Mouse (Mus musculus) T-helper 2 cell (primary cell): ENCODE measurements around the gene Actl10.

Source experiments
- in situ Hi-C: fragments of 300-600 bp; cut with MboI, MseI; formaldehyde crosslinking; loops from one replicate; pipeline ENCODE4 v1.15.1; 2025; ENCODE audit warnings: high pct_unique_total_duplicates

Actl10 gene

DNA sequence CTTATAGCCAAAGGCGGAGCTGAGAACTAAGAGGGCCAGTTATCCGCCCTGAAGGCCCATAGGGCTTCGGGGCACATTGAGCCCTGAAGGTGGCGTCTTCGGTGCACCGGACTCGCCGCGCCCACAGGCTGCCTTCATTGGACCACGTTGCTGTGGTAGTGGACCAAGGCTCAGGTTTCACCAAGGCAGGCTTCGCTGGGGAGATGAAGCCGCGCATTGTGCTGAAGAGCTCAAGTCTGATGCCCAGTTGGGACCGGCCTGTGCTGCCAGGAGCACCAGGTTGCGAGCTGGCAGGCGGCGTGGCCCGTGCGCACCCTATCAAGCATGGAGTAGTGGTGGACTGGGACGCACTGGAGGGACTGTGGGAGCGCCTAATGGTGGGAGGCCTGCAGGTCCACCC, 351 bp downstream of the Actl10 start:
- in situ Hi-C loops = no loop called here

- in situ Hi-C loops = no loop called here
Observed at GRCm38 (mm10) chr2:154552424-154552907, 890 bp downstream of the Actl10 start.

DNA sequence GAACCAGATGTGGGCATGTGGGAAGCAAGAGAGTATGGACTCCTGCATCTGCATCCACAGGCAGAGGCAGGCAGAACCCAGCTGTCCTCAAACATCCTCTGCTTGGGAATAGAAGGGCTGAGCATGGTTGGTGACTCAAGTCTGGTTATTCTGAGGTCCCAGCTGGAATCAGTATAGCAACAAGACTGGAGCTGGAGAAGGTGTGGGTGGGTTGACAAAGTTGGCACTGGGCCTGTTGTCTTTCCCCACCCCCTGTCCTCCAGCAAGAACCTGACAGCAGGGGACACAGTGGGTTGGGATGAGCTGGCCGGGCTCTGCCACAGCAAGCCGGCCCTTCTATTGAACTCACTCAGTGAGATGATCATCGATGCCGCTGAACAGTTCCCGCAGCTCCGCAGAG, 3.7 kb downstream of the Actl10 start:
- in situ Hi-C loops = no loop called here

- in situ Hi-C loops = no loop called here
Observed at GRCm38 (mm10) chr2:154557184-154557832, 5.7 kb downstream of the Actl10 start.

GRCm38 (mm10) chr2:154558264-154559039, 6.9 kb downstream of the Actl10 start, which contains the start of gene Necab3:
TSS of gene Necab3 (minus strand) at chr2:154558890.
- in situ Hi-C loops = no loop called here

DNA sequence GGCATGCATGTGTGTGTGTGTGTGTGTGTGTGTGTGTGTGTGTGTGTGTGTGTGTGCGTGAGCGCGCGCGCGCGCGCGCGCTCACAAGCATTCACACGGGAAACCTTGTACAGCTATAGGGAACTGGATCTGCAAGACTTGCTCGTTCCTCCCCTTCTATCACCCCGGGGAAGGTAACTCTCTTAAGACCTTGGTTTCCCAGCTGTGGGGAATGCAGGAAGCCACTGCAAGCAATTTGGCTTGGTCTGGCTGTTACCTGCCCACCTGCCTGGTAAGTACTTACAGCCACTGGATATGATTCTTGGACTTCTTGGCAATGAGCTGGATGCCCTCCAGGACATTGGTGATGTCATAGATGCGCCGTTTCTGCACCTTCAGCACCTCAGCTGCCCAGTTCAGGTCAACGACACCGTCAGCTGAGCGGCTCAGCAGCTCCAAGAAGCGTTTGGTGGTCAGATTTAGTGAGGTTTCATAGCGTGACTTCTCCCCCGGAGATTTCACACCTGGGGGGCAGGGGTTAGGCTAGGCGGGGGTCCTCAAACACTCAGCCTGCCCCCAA, 12.1 kb downstream of the Actl10 start:
- in situ Hi-C loops = no loop called here

DNA sequence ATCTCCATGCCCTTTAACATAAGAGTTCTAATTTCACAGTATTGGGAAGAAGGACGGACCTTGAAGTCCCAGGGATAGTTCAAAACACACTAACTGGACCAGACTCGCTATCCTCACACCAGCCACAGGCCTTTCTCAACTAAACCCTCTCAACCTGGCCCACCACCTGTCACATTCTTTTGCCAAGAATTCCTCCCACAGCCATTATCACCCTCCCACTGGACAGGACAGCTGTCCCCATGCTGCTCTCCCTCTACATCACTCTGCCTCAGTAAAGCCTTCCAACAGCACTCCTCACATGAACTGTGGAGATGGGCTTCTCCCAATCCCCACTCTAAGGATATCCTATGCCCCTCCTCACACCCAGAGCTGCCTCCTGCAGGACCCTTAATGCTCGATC, 14.0 kb downstream of the Actl10 start:
- in situ Hi-C loops = no loop called here

GRCm38 (mm10) chr2:154566641-154567040, 15.1 kb downstream of the Actl10 start:
- in situ Hi-C loops = no loop called here

DNA sequence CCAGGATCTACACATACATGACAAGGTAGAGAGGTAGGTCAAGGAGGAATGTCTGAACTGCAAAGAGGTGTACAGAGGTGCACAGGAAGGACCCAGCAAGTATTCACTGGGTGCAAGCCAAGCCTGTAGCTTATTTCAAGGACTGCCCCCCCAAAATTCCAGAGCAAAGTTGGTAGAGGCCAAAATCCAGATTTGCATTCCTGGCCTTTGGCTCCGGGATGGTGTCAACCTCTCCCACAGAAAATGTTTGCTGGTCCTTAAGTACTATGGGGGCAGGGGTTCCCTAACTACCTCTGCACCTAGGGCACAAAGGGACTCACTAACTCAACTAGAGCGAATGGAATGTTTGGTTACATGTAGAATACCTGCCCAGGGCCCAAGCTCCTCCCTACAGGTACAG, 16.2 kb downstream of the Actl10 start:
- in situ Hi-C loops = no loop called here

DNA sequence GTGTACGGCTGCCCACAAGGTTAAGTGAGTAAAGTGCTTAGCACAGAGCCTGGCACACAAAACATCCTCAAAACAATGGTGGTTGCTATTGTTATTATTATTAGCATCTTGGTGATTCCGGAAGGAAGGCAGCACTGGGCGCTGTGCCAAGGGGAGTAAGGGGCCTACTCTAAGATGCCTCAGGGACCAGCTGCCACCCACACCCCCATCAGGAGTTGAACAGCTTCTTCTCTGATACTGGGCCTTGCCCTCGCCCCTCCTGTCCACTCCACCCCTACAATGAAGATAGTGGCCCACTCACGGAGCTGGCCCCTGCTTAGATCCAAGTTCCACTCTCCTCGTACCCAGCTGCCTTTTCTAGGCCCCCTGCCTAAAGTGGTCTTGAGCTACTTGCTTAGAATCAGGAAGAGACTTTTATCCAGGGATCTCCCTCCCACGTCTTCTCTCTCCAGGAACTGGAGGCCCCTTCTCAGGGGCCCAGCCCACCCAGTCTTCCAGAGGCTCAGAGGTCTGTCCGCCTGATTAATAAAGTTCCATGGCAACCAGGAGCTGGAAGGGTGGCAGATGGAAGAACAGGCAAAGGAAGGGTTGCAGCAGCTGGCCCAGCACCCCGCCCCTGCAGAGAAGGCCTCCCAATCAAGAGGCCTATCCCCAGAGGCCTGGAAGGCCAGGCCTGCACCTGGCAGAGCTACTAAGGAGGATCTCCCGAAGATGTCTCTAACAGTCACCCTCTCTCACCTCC, 16.9 kb downstream of the Actl10 start:
- in situ Hi-C loops = no loop called here

DNA sequence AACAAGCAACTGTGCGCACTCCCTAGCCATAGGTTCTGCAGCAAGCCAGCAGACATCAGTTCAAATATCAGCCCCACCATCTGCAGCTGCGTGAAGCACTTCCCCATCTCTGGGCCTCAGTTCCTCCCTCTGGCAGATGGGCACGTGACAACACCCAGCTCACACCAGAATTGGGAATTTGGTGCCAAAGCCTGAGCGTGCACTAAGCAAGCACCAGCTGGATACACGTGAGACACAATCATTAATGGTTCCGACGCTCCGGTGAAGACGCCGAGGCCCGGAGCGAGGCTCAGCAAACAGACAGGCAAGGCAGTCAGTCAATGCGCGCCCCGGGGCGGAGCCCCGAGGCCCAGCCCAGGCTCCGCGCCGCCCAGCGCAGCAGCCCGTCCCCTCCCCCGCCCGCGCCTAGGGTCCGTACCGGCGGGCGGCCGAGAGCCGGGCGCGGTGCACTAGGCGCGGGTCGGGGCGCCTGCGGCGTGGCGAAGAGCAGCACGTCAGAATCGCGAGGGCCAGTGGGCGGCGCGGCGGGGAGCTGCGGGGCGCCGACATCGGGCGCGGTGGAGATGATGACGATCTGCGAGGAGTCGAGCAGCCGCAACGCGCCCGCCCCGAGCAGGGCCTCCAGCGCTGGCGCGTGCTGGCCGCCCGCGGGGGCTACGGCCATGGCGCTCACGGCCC, 17.6 kb downstream of the Actl10 start:
- in situ Hi-C loops = no loop called here

DNA sequence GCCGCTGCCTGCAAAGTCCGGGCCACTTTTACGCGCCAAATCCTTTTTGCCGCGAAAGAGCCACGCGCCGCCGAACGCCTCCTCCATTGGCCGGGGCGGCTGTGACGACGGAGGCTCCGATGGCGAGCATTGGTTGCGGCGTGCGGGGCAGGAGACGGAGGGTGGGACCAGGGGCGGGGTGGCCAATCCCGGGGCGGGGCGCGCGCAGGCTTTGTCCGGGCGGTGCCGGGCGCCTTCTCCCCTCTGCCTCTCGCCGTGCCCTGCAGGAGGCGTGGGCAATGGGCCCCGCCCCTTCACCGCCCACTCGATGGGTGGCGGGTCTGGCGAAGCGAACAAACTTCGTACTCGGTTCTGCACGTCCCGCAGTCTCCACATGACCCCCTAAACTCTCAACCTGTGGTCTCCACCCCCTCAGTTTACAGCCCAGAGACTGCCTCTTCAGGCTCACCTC, 18.3 kb downstream of the Actl10 start, which contains the start of gene E2f1:
E2f1 (minus strand) TSS at position 57 of the 451 bp plus-strand sequence.
- in situ Hi-C loops = no loop called here

DNA sequence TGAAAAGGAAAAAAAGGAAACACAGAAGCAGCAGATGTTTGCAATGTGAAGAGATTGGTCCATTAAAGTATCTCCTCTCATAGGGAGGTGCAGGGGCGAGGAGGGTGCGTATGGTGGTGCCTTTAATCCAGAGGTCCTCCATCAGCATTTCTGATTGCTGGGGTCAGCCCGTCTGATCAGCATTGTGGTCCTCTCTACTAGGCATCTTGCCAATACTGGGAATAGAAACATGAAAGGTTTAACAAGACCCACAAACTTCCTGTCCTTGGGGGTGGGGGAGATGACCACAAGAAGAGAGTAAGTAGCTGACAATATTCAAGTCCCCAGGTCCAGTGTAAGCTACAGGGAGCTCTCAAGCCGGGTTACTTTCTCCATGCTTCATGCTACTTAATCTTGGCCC, 19.1 kb downstream of the Actl10 start:
- in situ Hi-C loops = no loop called here

GRCm38 (mm10) chr2:154571266-154571665, 19.7 kb downstream of the Actl10 start:
- in situ Hi-C loops = no loop called here

GRCm38 (mm10) chr2:154571976-154572375, 20.4 kb downstream of the Actl10 start:
- in situ Hi-C loops = no loop called here

DNA sequence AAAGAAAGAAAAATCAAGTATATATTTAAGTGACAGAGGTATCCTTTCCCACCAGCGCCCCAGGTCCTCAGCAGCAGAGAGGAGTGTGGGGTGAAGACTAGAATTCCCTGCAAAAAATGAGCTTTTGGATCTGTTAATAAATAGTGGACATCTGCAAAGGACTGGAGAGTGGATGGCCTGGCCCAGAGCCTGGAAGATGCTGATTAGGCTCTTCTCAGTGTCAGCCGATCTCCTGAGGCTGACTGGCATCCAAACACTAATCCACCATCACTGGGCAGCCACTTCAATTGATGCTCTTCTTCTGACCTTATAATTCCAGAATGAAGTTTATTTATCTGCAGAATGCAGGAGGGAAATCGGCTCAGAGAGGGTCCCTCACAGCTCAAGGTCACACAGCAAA, 21.4 kb downstream of the Actl10 start:
- in situ Hi-C loops = no loop called here

- in situ Hi-C loops = no loop called here
Observed at GRCm38 (mm10) chr2:154574271-154574670, 22.7 kb downstream of the Actl10 start.

- in situ Hi-C loops = no loop called here
Observed at GRCm38 (mm10) chr2:154576876-154577743, 25.5 kb downstream of the Actl10 start.

- in situ Hi-C loops = no loop called here
Observed at GRCm38 (mm10) chr2:154577744-154578067, 26.1 kb downstream of the Actl10 start.

DNA sequence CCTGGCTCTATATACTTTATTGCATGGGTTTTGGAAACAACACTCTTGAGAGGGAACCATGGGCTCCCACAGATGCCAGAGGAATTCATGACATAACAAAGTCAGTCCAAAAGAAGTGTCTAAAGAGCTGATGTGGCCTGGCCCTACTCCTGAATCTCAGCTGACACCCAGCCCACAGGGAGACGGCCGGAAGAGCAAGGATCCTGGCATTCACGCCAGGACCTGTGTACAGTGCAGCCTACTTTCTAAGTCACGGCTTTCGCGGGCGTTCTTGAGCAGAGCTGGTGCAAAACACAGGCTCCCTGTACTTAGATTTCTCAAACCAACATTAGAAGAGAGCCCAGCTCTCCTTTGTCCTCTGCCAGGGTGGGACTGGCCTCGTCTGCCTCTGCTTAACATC, 29.0 kb downstream of the Actl10 start:
- in situ Hi-C loops = no loop called here
